Mouse (Mus musculus): Measurements from ENCODE around the gene Plgrkt. TPM values are rescaled to one million over a fixed set of nuclear protein-coding genes. Genes with fewer than 3 reads are reported as not detected.

The Plgrkt gene
- polyA plus RNA-seq, 1 experiment from 2014 or later = 30.9 TPM

DNA sequence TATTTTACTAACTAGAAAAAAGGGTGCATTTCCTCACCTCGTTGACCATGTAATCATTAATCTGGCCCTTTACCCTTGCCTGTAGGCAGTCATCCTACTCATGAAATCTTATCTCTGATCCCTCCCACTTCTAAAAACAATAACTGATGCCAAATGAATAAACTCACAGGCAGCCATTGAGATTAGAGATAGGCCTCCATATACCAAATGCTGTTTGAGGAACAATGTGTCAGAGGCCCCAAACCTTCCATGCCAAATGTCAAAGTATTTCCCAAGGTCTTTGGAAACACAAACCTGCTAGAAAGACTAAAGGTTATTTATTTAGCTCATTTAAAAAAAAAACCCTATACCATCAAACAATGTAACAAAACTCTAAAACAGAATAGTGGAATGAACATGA is 29.2 kb upstream of the Plgrkt start:
- no peaks in the 10 kb centered on the region for H3K27me3 ChIP-seq (ENCODE audit: low read depth, poor library complexity, severe bottlenecking)
- no peaks in the 10 kb centered on the region for H3K9me3 ChIP-seq (replicated peaks)
- 71% methylated on average over 1 of the region's 1 CpGs for WGBS
- no peaks in the 10 kb centered on the region for H3K4me1 ChIP-seq
- no peak overlapping the region for H3K4me3 ChIP-seq
- H3K27ac ChIP-seq = no peak overlapping the region
- no peak for DNase-seq (ENCODE audit: low spot score)
- no peaks in the 10 kb centered on the region for H3K36me3 ChIP-seq

GRCm38 (mm10) chr19:29394721-29395120 is 27.5 kb upstream of the Plgrkt start:
- H3K27ac ChIP-seq = no peak overlapping the region
- H3K4me1 ChIP-seq = no peaks in the 10 kb centered on the region
- DNase-seq (ENCODE audit: low spot score) = no peak
- H3K4me3 ChIP-seq = no peak overlapping the region
- no peaks in the 10 kb centered on the region for H3K9me3 ChIP-seq (replicated peaks)
- H3K27me3 ChIP-seq (ENCODE audit: low read depth, poor library complexity, severe bottlenecking) = no peaks in the 10 kb centered on the region
- H3K36me3 ChIP-seq = no peaks in the 10 kb centered on the region
- 94% methylated on average over 2 of the region's 2 CpGs for WGBS

- Histone ChIP-seq H3K4me3 (no peak overlapping the region), H3K4me1 (no peaks in the 10 kb centered on the region), H3K27me3 (ENCODE audit: low read depth, poor library complexity, severe bottlenecking) (no peaks in the 10 kb centered on the region), H3K9me3 (replicated peaks) (no peaks in the 10 kb centered on the region), H3K27ac (no peak overlapping the region), H3K36me3 (no peaks in the 10 kb centered on the region)
- no peak for DNase-seq (ENCODE audit: low spot score)
- WGBS = 88% methylated on average over 9 of the region's 9 CpGs
These were observed 26.1 kb upstream of the Plgrkt start for GRCm38 (mm10) chr19:29393333-29393732.

DNA sequence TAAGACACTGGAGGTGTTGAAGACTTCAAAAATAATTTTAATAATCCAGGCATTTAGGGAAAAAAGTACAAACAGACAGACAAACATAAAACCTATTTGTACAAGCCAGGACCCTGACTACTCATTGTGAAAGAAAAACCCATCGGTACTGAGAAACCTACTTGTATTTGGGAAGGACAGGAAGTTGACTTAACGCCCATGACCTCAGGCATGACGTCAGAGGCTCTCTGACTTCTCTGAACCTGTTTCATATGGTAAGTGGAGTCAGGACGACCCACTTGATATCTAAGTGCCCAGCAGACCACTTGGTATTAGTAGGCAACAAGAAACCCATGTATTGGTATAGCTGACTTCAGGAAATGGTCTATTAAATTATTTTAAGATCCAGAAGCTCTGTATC is 24.1 kb upstream of the Plgrkt start:
- WGBS = 79% methylated on average over 4 of the region's 4 CpGs
- no peak for DNase-seq (ENCODE audit: low spot score)
- no peaks in the 10 kb centered on the region for H3K4me1 ChIP-seq
- H3K4me3 ChIP-seq = no peak overlapping the region
- H3K36me3 ChIP-seq = no peaks in the 10 kb centered on the region
- H3K27ac ChIP-seq = no peak overlapping the region
- no peaks in the 10 kb centered on the region for H3K27me3 ChIP-seq (ENCODE audit: low read depth, poor library complexity, severe bottlenecking)
- no peaks in the 10 kb centered on the region for H3K9me3 ChIP-seq (replicated peaks)

DNA sequence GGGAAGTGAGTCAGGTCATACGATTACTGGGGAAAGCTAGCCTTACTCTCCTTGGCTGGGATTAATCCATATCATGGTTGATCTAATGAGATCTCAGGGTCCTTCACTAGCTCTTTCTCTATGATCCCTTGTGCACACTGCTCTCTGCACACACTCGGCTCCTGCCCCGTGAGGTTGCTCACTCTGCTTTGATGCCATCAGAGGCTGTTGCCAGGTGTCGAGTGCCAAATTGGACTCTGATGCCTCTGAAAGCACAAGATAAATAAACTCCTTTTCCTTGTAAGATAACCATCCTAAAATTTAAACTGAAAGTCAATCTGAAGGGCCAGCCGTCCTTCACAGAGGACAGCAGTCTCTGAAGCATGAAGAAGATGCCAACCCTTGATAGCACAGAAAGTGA is 23.3 kb upstream of the Plgrkt start:
- DNase-seq (ENCODE audit: low spot score) = no peak

DNA sequence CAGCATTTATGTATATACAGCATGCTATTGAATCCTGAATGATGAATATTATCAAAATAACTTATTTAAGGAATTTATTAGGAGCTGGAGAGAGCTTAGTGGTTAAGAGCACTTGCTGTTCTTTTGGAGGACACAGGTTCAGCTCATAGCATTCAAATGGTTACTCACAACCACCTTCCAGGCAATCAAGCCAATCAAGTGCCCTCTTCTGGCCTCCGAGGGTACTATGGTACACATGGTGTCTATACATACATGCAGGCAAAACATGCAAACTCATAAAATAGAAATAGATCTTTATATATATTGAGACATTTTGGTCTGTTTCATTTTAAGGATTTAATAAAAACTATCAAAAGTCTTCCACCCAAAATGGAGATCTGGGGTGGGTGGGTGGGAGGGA is 21.6 kb upstream of the Plgrkt start:
- Histone ChIP-seq H3K27ac (no peak overlapping the region), H3K9me3 (replicated peaks) (no peaks in the 10 kb centered on the region), H3K4me3 (no peak overlapping the region), H3K36me3 (no peaks in the 10 kb centered on the region), H3K27me3 (ENCODE audit: low read depth, poor library complexity, severe bottlenecking) (no peaks in the 10 kb centered on the region), H3K4me1 (no peaks in the 10 kb centered on the region)
- 91% methylated on average over 1 of the region's 1 CpGs for WGBS
- no peak for DNase-seq (ENCODE audit: low spot score)

More for the DNA sequence above, 23.3 kb upstream of the Plgrkt start:
- no peaks in the 10 kb centered on the region for H3K4me1 ChIP-seq
- WGBS = 76% methylated on average over 5 of the region's 5 CpGs
- H3K27ac ChIP-seq = no peak overlapping the region
- H3K9me3 ChIP-seq (replicated peaks) = no peaks in the 10 kb centered on the region
- no peak overlapping the region for H3K4me3 ChIP-seq
- no peaks in the 10 kb centered on the region for H3K36me3 ChIP-seq
- H3K27me3 ChIP-seq (ENCODE audit: low read depth, poor library complexity, severe bottlenecking) = no peaks in the 10 kb centered on the region

DNA sequence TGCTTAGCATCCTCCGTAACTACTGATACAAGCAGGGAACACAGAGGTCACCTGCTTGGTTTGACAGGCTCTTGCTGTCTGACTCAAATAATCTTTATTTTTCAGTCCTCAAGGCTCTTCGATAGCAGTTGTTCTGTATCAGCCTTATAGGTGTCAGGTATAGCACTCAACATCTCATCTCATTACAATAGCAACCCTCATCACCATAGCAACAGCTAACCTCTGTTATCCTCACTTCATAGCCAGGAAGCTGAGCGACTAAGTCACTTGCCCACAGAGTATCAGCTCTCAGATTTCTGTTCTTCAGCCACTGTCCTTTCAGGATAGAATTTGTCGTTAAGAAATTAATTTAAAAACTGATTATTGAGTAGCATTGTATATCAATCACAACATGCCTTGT is 18.6 kb upstream of the Plgrkt start:
- WGBS = 90% methylated on average over 4 of the region's 4 CpGs
- H3K4me3 ChIP-seq = no peak overlapping the region
- H3K4me1 ChIP-seq = no peaks in the 10 kb centered on the region
- no peak overlapping the region for H3K27ac ChIP-seq
- H3K27me3 ChIP-seq (ENCODE audit: low read depth, poor library complexity, severe bottlenecking) = no peaks in the 10 kb centered on the region
- no peaks in the 10 kb centered on the region for H3K9me3 ChIP-seq (replicated peaks)
- H3K36me3 ChIP-seq = no peaks in the 10 kb centered on the region
- no peak for DNase-seq (ENCODE audit: low spot score)

GRCm38 (mm10) chr19:29384994-29385393 is 17.8 kb upstream of the Plgrkt start:
- WGBS = 91% methylated on average over 6 of the region's 6 CpGs
- DNase-seq (ENCODE audit: low spot score) = no peak
- Histone ChIP-seq H3K4me3 (no peak overlapping the region), H3K36me3 (no peaks in the 10 kb centered on the region), H3K27ac (no peak overlapping the region), H3K27me3 (ENCODE audit: low read depth, poor library complexity, severe bottlenecking) (no peaks in the 10 kb centered on the region), H3K4me1 (no peaks in the 10 kb centered on the region), H3K9me3 (replicated peaks) (no peaks in the 10 kb centered on the region)

- Histone ChIP-seq H3K36me3 (no peaks in the 10 kb centered on the region), H3K4me1 (no peaks in the 10 kb centered on the region), H3K27me3 (ENCODE audit: low read depth, poor library complexity, severe bottlenecking) (no peaks in the 10 kb centered on the region), H3K4me3 (no peak overlapping the region), H3K9me3 (replicated peaks) (no peaks in the 10 kb centered on the region), H3K27ac (no peak overlapping the region)
- 92% methylated on average over 9 of the region's 9 CpGs for WGBS
- DNase-seq (ENCODE audit: low spot score) = no peak
These were observed 17.2 kb upstream of the Plgrkt start for GRCm38 (mm10) chr19:29384412-29384811.

- H3K27ac ChIP-seq = no peak overlapping the region
- no peak for DNase-seq (ENCODE audit: low spot score)
- H3K9me3 ChIP-seq (replicated peaks) = no peaks in the 10 kb centered on the region
- H3K4me1 ChIP-seq = no peaks in the 10 kb centered on the region
- 96% methylated on average over 5 of the region's 5 CpGs for WGBS
- no peaks in the 10 kb centered on the region for H3K27me3 ChIP-seq (ENCODE audit: low read depth, poor library complexity, severe bottlenecking)
- no peaks in the 10 kb centered on the region for H3K36me3 ChIP-seq
- H3K4me3 ChIP-seq = no peak overlapping the region
These were observed 16.2 kb upstream of the Plgrkt start for GRCm38 (mm10) chr19:29383368-29383767.

DNA sequence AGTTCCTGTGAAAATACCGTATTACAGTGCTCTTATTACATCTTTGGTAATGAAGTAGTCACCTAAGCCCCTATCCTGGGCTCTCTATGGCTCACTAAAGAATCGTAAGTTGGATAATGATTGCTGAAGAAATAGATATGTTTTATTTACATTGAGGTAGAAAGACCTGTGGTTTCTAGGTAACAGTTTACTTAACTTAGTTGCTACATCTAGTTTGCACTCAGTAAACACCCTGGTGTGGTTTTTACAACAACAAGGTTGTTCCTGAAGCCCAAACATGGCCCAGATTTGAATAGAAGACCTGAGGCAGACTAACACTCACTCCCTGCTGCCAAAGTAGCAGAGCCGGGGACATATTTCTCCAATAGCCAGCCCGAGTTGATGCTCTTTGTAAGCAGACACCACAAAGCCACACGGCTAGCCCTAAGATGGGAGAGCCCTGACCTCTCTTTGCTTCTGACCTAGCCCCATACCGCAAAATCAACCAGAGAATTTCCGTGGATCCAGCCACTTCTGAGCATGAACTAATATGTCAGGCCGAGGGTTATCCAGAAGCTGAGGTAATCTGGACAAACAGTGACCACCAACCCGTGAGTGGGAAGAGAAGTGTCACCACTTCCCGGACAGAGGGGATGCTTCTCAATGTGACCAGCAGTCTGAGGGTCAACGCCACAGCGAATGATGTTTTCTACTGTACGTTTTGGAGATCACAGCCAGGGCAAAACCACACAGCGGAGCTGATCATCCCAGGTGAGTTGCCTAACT is 12.8 kb upstream of the Plgrkt start:
- WGBS = 89% methylated on average over 14 of the region's 14 CpGs
- DNase-seq (ENCODE audit: low spot score) = no peak
- no peaks in the 10 kb centered on the region for H3K4me1 ChIP-seq
- H3K9me3 ChIP-seq (replicated peaks) = no peaks in the 10 kb centered on the region
- H3K27ac ChIP-seq = no peak overlapping the region
- no peak overlapping the region for H3K4me3 ChIP-seq
- no peaks in the 10 kb centered on the region for H3K36me3 ChIP-seq
- H3K27me3 ChIP-seq (ENCODE audit: low read depth, poor library complexity, severe bottlenecking) = no peaks in the 10 kb centered on the region

GRCm38 (mm10) chr19:29376382-29376781 is 9.2 kb upstream of the Plgrkt start:
- no peaks in the 10 kb centered on the region for H3K9me3 ChIP-seq (replicated peaks)
- no peaks in the 10 kb centered on the region for H3K4me1 ChIP-seq
- WGBS = 82% methylated on average over 3 of the region's 3 CpGs

GRCm38 (mm10) chr19:29374947-29375346 is 7.8 kb upstream of the Plgrkt start:
- Histone ChIP-seq H3K27me3 (ENCODE audit: low read depth, poor library complexity, severe bottlenecking) (no peaks in the 10 kb centered on the region), H3K4me1 (no peaks in the 10 kb centered on the region), H3K27ac (no peak overlapping the region), H3K4me3 (no peak overlapping the region), H3K9me3 (replicated peaks) (no peaks in the 10 kb centered on the region), H3K36me3 (no peaks in the 10 kb centered on the region)
- WGBS = 89% methylated on average over 9 of the region's 9 CpGs
- DNase-seq (ENCODE audit: low spot score) = no peak

More at GRCm38 (mm10) chr19:29376382-29376781, 9.2 kb upstream of the Plgrkt start:
- Histone ChIP-seq H3K36me3 (no peaks in the 10 kb centered on the region), H3K27ac (no peak overlapping the region), H3K27me3 (ENCODE audit: low read depth, poor library complexity, severe bottlenecking) (no peaks in the 10 kb centered on the region), H3K4me3 (no peak overlapping the region)
- no peak for DNase-seq (ENCODE audit: low spot score)

GRCm38 (mm10) chr19:29373438-29373837 is 6.2 kb upstream of the Plgrkt start:
- no peak for DNase-seq (ENCODE audit: low spot score)
- Histone ChIP-seq H3K9me3 (replicated peaks) (no peaks in the 10 kb centered on the region), H3K27ac (no peak overlapping the region), H3K4me3 (peak overlapping the region; percentile 25; the same call in 1 of the 2 replicates), H3K27me3 (ENCODE audit: low read depth, poor library complexity, severe bottlenecking) (peaks cover 4% of the 10 kb centered on the region; the same call in 1 of the 2 replicates), H3K36me3 (no peaks in the 10 kb centered on the region), H3K4me1 (no peaks in the 10 kb centered on the region)
- 42% methylated on average over 11 of the region's 11 CpGs for WGBS
